Mouse (Mus musculus) lung, postnatal 0 days (tissue): Measurements from ENCODE around the gene Gcdh.

Source experiments
- CTCF ChIP-seq: IDR thresholded peaks from 2 replicates; pipeline ENCODE4 v1.5.1; 2016; ENCODE audit warnings: antibody characterized with exemption, mild to moderate bottlenecking
- EP300 ChIP-seq: IDR thresholded peaks from 2 replicates; pipeline ENCODE4 v1.6.1; 2016; ENCODE audit warnings: antibody characterized with exemption, mild to moderate bottlenecking, control low read depth

- TF ChIP-seq EP300 (no peak), CTCF (no peak)
These were observed 21.5 kb upstream of the Gcdh start for GRCm38 (mm10) chr8:84915269-84915668.
